Mouse (Mus musculus): ENCODE data around the gene Heatr5b. TPM values are rescaled to one million over a fixed set of nuclear protein-coding genes. Genes with fewer than 3 reads are reported as not detected.
A peak's percentile ranks its signal among the peaks of the same experiment; 100 is the strongest.
"Not testable (repeated sequence)": the region's sequence is repeated elsewhere in the genome, so short reads cannot be mapped to it uniquely, and the experiment has no call there.

The Heatr5b gene
- polyA plus RNA-seq (2012; rRNA removed): 26.9 and 28.9 TPM in 2 replicates

DNA sequence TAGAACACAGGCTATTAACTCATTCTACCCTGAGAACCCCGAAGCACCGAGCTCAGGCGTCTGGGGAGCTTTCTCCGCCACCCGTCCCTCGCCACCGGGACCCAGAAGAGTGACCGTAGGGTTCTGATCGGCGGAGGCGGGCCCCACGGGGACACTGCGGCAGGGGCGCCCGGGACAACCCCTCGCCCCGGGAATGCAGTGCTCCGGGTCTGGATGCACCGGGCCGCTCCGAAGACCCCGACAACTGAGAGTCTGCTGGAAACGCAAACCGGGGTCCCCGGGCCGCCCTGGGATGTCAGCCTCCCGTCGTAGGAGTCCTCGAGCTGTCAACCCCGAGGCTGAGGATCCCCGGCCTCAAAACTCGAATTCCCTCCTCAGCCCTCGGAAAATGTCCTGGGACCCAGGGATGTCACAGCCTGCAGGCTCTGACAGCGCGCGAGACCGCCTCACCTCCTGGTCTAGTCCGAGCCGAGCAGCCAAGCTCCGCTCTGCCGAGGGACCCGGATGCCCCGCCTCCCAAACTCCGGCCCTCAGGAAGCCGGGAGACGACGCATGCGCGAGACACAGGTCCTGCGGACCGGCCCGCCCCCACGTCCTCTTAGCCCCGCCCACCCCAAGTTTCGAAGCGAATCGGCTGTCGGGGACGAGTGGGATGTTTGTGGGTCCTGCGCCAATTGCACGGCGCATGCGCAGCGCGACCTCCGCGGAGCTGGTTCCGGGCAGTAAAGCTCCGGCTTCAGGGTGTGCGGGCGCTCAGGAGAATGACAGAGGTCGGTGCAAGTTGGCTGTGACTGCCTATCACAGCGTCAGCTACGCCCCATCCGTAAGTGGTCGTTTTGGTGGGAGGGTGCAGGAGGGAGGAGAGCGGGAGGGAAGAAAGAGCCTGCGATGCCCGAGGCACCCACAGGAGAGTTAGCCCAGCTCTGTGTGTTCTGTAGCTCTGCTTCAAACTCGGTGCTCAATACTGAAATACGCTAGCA is at the start of gene Heatr5b, which contains the start of gene Gpatch11:
TSS of gene Heatr5b (minus strand) at position 509 of the 980 bp plus-strand sequence.
TSS of gene Gpatch11 (plus strand) at position 712 of the 980 bp plus-strand sequence.
- DNase-seq (ENCODE audit: extremely low spot score in 1 of 2, low spot score in 1 of 2): peak; percentile 93 to 99

- no peak for DNase-seq (ENCODE audit: extremely low spot score in 1 of 2, low spot score in 1 of 2)
These were observed 48.1 kb upstream of the Heatr5b start for GRCm38 (mm10) chr17:78883291-78883690.

GRCm38 (mm10) chr17:78882401-78883112 is 47.4 kb upstream of the Heatr5b start, which contains the start of gene Eif2ak2:
TSS of gene Eif2ak2 (minus strand) at chr17:78882573.
- peak; percentile 11 to 53 for DNase-seq (ENCODE audit: extremely low spot score in 1 of 2, low spot score in 1 of 2)

DNA sequence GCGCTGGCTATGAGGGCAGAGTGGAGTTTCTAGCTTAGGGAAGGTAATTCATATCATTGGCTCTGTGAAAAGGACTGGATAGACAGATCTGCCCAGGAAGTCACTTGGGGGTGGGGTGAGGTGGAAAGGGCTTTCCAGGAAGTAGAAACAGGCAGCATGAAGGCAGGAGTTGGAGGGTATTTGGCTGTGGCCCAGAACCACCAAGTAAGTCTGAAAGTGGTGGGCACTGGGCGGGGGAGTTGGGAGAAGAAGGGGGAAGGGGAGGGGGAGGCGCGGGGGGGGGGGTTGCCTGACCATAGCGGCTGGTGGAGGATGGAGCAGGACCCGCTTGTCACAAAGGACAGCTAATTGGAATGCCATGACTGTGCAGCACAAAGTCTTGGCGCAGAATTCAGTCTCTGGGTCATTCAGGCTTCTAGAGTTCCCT is 46.7 kb upstream of the Heatr5b start:
- DNase-seq (ENCODE audit: extremely low spot score in 1 of 2, low spot score in 1 of 2): no peak

DNA sequence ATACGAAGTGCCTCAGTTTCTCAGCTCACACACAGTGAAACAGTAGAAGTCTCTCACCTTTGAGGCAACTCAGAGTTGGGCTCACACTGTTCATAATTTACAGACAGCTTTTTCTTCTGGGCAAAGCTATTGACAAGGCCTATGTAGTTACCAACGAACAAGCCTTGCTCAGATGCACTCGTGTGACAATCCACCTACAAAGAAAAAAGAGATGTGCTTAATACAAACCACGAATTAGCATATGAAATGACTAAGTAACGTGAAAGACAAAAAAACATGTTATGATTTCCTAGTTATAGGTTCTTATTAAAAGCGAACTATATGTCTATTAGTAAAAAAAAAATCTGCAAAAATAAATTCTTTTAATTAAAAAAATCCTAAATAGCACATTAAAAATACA is 38.7 kb upstream of the Heatr5b start:
- no peak for DNase-seq (ENCODE audit: extremely low spot score in 1 of 2, low spot score in 1 of 2)

- no peak for DNase-seq (ENCODE audit: extremely low spot score in 1 of 2, low spot score in 1 of 2)
These were observed 21.1 kb upstream of the Heatr5b start for GRCm38 (mm10) chr17:78856243-78856642.

GRCm38 (mm10) chr17:78842271-78842928 is 7.2 kb upstream of the Heatr5b start:
- DNase-seq (ENCODE audit: extremely low spot score in 1 of 2, low spot score in 1 of 2): no peak

- no peak for DNase-seq (ENCODE audit: extremely low spot score in 1 of 2, low spot score in 1 of 2)
These were observed 892 bp upstream of the Heatr5b start for GRCm38 (mm10) chr17:78836056-78836455.

DNA sequence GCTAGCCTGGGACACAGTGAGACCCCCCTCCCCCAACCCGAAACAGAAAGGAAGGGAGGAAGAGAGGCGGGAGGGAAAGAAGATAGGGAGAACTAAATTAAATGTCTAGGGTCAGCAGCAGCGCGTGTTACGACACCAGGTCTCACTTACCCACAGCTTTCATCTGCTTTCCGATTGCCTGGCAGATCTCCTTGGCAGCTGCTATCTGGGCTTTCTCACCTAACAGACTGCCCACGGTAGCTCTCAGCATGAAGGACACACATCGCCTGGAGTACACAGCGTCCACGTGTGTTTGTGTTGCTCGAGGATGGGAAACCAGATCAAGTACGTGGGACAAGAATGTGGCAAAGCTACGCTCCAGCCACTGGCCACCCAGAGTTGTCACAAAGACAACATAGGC is 10.8 kb downstream of the Heatr5b start:
- DNase-seq (ENCODE audit: extremely low spot score in 1 of 2, low spot score in 1 of 2): no peak

DNA sequence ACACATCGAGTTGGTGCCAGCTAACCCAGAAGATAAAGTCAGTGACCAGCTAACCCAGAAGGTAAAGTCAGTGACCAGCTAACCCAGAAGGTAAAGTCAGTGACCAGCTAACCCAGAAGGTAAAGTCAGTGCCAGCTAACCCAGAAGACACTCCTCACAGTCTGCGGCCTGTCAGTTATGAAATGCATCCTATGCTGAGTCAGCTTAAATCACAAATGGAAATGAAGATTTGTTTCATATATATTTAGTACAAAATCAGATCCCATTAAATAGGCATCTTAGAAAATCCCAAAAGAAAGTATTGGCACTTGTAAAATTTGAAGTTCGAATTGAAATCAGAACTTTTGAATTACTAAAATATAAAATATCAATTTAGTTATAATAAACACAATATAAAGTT is 25.6 kb downstream of the Heatr5b start:
- DNase-seq (ENCODE audit: extremely low spot score in 1 of 2, low spot score in 1 of 2): no peak

DNA sequence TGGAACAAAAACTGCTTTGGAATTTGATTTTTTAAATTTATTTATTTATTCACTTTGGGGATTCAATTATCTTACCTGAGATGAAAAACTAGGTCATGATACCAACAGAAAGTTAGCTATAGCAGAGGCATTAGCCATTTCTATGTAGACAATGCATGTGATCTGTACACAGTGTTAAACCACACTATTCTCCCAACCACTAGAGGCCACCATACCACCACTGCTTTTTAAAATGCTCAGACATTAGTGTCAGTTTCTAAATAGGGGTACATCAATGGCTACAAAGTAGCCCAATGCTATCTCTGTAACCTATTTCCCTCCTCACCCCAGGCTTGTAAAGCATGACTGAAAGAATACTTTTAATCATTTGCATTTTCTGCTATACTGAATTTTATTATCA is 26.1 kb downstream of the Heatr5b start:
- DNase-seq (ENCODE audit: extremely low spot score in 1 of 2, low spot score in 1 of 2): peak in 1 of 2 experiments; percentile 10

GRCm38 (mm10) chr17:78797222-78797621 is 37.9 kb downstream of the Heatr5b start:
- no peak for DNase-seq (ENCODE audit: extremely low spot score in 1 of 2, low spot score in 1 of 2)

DNA sequence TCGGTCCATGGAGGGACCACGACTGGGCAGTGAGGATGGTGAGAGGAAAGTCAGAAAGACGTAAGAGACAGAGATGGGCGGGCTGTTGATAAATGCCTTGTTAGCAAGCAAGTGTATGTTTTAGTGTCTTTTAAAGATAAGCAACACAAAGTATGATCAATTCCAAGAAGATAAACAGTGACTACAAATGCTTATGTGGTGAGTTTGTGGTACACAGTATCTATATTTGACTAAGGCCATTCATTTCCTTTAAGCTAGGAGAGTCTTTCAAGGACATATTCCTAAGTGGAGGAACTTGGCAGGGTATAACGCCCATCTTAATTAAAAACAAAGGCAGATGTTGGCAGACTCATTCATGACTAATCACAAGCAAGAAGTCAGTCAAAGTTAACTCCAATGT is 40.8 kb downstream of the Heatr5b start:
- DNase-seq (ENCODE audit: extremely low spot score in 1 of 2, low spot score in 1 of 2): no peak

- no peak for DNase-seq (ENCODE audit: extremely low spot score in 1 of 2, low spot score in 1 of 2)
These were observed 43.0 kb downstream of the Heatr5b start for GRCm38 (mm10) chr17:78792122-78792521.

DNA sequence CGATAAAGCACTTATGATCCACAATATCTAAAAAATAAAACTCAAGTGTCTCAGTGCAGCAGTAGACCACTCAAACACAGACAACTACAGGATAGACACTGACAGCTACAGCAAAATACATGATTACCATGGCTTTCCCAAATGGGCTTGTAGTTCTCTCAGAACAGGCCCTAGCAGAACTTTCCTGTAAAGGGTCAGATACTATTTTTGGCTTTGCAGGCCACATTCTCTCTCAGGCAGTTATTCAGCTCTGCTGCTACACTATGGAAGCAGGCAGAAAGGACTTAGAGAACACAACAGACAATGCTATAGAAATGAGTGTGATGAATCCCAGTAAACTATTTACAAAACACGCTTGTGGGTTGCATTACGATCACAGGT is 43.5 kb downstream of the Heatr5b start:
- DNase-seq (ENCODE audit: extremely low spot score in 1 of 2, low spot score in 1 of 2): no peak

GRCm38 (mm10) chr17:78791068-78791689 is 44.0 kb downstream of the Heatr5b start:
- DNase-seq (ENCODE audit: extremely low spot score in 1 of 2, low spot score in 1 of 2): no peak

GRCm38 (mm10) chr17:78788273-78788672 is 46.9 kb downstream of the Heatr5b start:
- not testable (repeated sequence) for DNase-seq (ENCODE audit: extremely low spot score in 1 of 2, low spot score in 1 of 2)

DNA sequence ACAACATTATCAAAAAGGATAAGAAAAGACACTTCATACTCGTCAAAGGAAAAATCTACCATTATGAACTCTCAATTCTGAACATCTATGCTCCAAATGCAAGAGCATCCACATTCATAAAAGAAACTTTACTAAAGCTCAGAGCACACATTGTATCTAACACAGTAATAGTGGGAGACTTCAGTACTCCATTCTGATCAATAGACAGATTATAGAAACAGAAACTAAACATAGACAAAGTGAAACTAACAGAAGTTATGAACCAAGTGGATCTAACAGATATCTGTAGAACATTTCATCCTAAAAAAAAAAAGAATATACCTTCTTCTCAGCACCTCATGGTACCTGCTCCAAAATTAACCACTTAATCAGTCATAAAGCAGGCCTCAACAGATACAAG is 56.4 kb downstream of the Heatr5b start:
- no peak for DNase-seq (ENCODE audit: extremely low spot score in 1 of 2, low spot score in 1 of 2)

DNA sequence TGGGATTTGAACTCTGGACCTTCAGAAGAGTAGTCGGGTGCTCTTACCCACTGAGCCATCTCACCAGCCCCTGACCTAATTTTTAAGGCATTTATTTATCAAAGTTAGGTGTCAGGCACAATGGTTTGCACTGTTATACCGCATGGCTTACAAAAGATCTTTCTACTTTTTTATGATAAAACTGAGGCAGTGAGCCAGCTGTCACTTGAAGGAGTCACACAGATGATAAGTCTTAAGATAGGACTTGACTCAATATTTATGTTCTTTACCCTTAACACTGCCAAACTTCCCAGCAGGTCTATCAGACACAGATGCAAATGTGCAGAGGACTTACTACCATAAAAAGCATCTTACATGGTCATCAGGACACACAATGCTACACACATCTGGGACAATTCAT is 62.8 kb downstream of the Heatr5b start:
- no peak for DNase-seq (ENCODE audit: extremely low spot score in 1 of 2, low spot score in 1 of 2)

DNA sequence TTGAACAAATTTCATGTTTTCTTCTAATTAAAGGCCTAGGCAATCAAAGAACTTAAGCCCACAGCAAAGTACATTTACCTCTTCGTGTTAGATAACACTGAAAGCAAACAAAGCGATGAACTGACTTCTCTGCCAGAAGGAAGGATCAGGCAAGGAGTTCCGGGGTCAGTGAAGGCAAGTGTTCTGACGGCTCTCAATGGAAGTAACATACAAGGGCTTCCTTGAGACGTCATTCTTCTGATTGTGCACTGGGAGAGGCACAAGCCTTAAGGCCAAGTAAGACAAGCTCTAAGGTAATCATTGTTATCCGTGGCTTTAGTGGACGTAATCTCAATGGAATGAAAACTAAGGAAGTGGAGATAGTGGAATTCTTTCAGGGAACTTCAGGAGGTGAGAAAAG is 64.2 kb downstream of the Heatr5b start:
- DNase-seq (ENCODE audit: extremely low spot score in 1 of 2, low spot score in 1 of 2): no peak
